Mouse (Mus musculus): ENCODE results near the gene Luc7l2. TPM values are rescaled to one million over a fixed set of nuclear protein-coding genes. Genes with fewer than 3 reads are reported as not detected.
A peak's percentile ranks its signal among the peaks of the same experiment; 100 is the strongest.

Luc7l2 gene
- polyA plus RNA-seq, 1 experiment from 2014 or later: 47.1 TPM

DNA sequence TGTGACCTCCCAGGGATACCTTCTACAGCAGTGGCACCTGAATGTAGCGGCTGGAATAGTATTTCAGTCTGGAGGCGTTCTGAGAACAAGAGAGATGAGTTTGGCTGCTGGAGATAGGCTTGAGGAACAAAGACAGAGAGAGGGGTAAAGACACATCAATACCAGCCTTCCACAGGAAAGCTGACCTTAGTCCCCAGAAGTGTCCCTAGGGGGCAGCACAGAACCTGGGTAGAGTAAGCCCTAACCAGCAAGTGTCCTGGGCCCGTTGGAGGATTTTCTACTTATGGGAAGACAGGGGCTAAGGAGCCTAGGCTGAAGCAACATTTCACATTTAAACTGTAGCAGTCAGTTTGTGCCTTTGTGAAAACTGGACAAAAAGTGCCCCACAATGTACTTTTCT is 98.4 kb downstream of the Luc7l2 start:
- no peak overlapping the region for H3K4me2 ChIP-seq (ENCODE audit: low read length)
- DNase-seq (ENCODE audit: low spot score) (no peak), ATAC-seq (replicated peaks; ENCODE audit: low FRiP score, low TSS enrichment, low read depth) (no peak)
- no peak overlapping the region for H3K9ac ChIP-seq (ENCODE audit: low read length)
- H3K36me3 ChIP-seq (ENCODE audit: control insufficient read depth, insufficient read depth, low read length): no peaks in the 10 kb centered on the region
- no peak overlapping the region for H3K4me3 ChIP-seq (ENCODE audit: low read depth, low read length)
- no peaks in the 10 kb centered on the region for H3K27me3 ChIP-seq (replicated peaks; ENCODE audit: control insufficient read depth, insufficient read depth, low read length)
- 82% methylated on average over 3 of the region's 3 CpGs for WGBS
- peaks cover 3% of the 10 kb centered on the region; the same call in 1 of the 2 replicates for H3K9me3 ChIP-seq (ENCODE audit: control insufficient read depth, low read length)
- H3K4me1 ChIP-seq (replicated peaks; ENCODE audit: control insufficient read depth, insufficient read depth, low read length): no peaks in the 10 kb centered on the region
- H3K27ac ChIP-seq (ENCODE audit: low read depth): no peak overlapping the region

DNA sequence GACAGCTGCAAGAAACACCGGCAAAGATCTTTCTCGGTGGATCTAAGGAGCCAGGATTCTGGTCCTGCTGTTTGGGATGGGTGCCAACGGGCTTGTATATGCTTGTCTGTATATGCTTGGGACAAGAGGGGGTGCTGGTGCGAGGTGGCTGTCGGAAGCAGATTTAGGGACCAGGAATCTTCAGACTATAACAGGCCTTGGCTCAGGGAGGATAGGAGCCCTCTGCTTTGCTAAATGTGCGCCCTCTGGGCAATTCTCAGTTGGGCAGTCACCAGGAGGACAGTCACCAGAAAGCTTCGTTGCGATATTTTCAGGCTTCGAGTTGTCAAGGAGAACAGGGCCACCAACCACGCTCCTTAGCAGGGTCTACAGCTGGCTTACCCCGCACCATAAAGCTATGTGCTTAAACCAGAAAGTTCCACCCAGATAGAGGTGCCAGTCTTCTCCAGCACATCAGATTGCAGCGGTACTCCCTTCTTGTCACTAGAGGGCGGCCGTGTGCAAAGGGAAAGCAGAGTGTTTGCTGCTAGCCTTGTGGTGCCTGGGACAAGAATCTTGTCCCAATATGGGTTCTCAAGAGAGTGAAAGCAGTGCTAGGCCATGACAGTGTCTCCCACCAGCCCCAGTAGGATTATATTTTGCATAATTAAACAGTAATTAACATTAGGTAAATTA is 99.3 kb downstream of the Luc7l2 start:
- DNase-seq (ENCODE audit: low spot score) (peak; percentile 76), ATAC-seq (replicated peaks; ENCODE audit: low FRiP score, low TSS enrichment, low read depth) (no peak)
- WGBS: 37% methylated on average over 14 of the region's 14 CpGs
- Histone ChIP-seq H3K4me2 (ENCODE audit: low read length) (no peak overlapping the region), H3K27me3 (replicated peaks; ENCODE audit: control insufficient read depth, insufficient read depth, low read length) (no peaks in the 10 kb centered on the region), H3K4me1 (replicated peaks; ENCODE audit: control insufficient read depth, insufficient read depth, low read length) (no peaks in the 10 kb centered on the region), H3K36me3 (ENCODE audit: control insufficient read depth, insufficient read depth, low read length) (no peaks in the 10 kb centered on the region), H3K4me3 (ENCODE audit: low read depth, low read length) (no peak overlapping the region), H3K27ac (ENCODE audit: low read depth) (no peak overlapping the region), H3K9me3 (ENCODE audit: control insufficient read depth, low read length) (peaks cover 3% of the 10 kb centered on the region; the same call in 1 of the 2 replicates), H3K9ac (ENCODE audit: low read length) (no peak overlapping the region)

Small RNAs within 50 kb of the gene (microRNA-seq; reads per million reads assigned to microRNA genes)
- gene Mir7670: not detected

Other genes starting within 250 kb of the Luc7l2 start
- 9.2 and 10.2 TPM in 2 replicates for gene Zc3hav1, start 196.7 kb upstream of the Luc7l2 start, polyA plus RNA-seq (2014; fragmentation: Nextera tagmentation; extraction: Ambion mirVana)
- 5.0 and 6.3 TPM in 2 replicates for gene Ttc26, start 169.9 kb upstream of the Luc7l2 start, polyA plus RNA-seq (2014; fragmentation: Nextera tagmentation; extraction: Ambion mirVana)
- 14.7 and 15.7 TPM in 2 replicates for gene Ubn2, start 117.4 kb upstream of the Luc7l2 start, polyA plus RNA-seq (2014; fragmentation: Nextera tagmentation; extraction: Ambion mirVana)
- gene Fmc1, start 17.8 kb upstream of the Luc7l2 start, polyA plus RNA-seq (2014; fragmentation: Nextera tagmentation; extraction: Ambion mirVana): 156 and 164 TPM in 2 replicates
- 0.30 and 0.34 TPM in 2 replicates for gene Klrg2, start 85.9 kb downstream of the Luc7l2 start, polyA plus RNA-seq (2014; fragmentation: Nextera tagmentation; extraction: Ambion mirVana)
- gene Clec2l, start 111.7 kb downstream of the Luc7l2 start, polyA plus RNA-seq (2014; fragmentation: Nextera tagmentation; extraction: Ambion mirVana): 1.4 and 1.6 TPM in 2 replicates

All from intestine, embryonic 14.5 days (tissue).